16 mouse cellular contexts compared by ENCODE assay signal in the genomic region with DNA sequence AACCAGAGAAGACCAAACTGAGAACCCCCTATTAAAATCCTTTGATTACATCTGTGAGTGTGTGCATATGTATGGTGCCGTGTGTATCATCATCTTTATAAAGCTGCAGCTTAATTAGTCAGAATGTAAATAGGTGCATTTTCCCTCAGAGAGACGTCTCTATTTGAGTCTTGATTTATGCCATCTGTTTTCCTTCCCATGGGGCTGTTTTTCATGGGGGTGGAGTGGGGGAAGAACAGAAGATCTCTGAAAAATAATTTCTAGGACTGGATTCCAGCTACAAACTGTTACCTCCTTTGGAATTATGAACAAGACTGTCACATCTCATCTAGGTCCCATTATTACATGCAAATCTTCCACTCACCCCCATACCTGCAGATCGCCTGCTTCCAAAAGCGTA.
"Had no signal": no experiment of that assay in that cellular context is flagged by ENCODE, and none has a peak within 500 bp of the region (broad histone marks: within the 10 kb centered on the region; RNA-seq: fewer than 3 reads in every experiment).

No protein-coding gene starts in this region.

- H3K27ac ChIP-seq: limb, embryonic 15.5 days; liver, embryonic 12.5 days; midbrain, embryonic 10.5 days; neural tube, embryonic 15.5 days had no signal

- H3K9me3 ChIP-seq: limb, embryonic 15.5 days; liver, embryonic 12.5 days; midbrain, embryonic 10.5 days; neural tube, embryonic 15.5 days had no signal

- H3K9ac ChIP-seq: limb, embryonic 15.5 days; liver, embryonic 12.5 days; lung, embryonic 14.5 days; neural tube, embryonic 15.5 days had no signal

- H3K4me3 ChIP-seq: left cerebral cortex, adult 2 months; limb, embryonic 15.5 days; liver, embryonic 12.5 days; midbrain, embryonic 10.5 days; myocyte; neural tube, embryonic 15.5 days had no signal

- H3K27me3 ChIP-seq: limb, embryonic 15.5 days; liver, embryonic 12.5 days; neural tube, embryonic 15.5 days had no signal

- DNase-seq: kidney, postnatal 10 days; kidney, postnatal 4 days; lung, embryonic 14.5 days; lung, postnatal 10 days; lung, postnatal 4 days; midbrain, embryonic 14.5 days; right cerebral cortex, postnatal 4 days; spleen, adult 18-20 months; thymus, adult 2 months; thymus, postnatal 25 days had no signal

- H3K36me3 ChIP-seq: liver, embryonic 12.5 days; midbrain, embryonic 10.5 days had no signal

- ATAC-seq: liver, embryonic 12.5 days had no signal

- H3K4me2 ChIP-seq: limb, embryonic 15.5 days; liver, embryonic 12.5 days; lung, embryonic 14.5 days; neural tube, embryonic 15.5 days had no signal

- H3K4me1 ChIP-seq: liver, embryonic 12.5 days; neural tube, embryonic 15.5 days had no signal
